In genomic region chr16:33537499-33538225, GRCm38 (mm10) we compare ENCODE assay signal across 21 mouse cellular contexts. TPM values are rescaled to one million over a fixed set of nuclear protein-coding genes. Genes with fewer than 3 reads are reported as not detected.
DNase-seq lines count a peak whose midpoint lies in the region; ATAC-seq lines count a peak whose summit lies in the region.
"Had no signal": no experiment of that assay in that cellular context is flagged by ENCODE, and none has a peak within 500 bp of the region (broad histone marks: within the 10 kb centered on the region; RNA-seq: fewer than 3 reads in every experiment).

No protein-coding gene starts in this region.

- ATAC-seq in embryonic facial prominence, embryonic 14.5 days (ENCODE audit: low read depth): peak; percentile 37; the same call in 1 of the 2 replicates
- no peak for ATAC-seq in hindbrain, embryonic 11.5 days (ENCODE audit: low FRiP score)
- peak; percentile 74 for ATAC-seq in neural tube, embryonic 13.5 days (ENCODE audit: low read depth)
- no peak for ATAC-seq in neural tube, embryonic 15.5 days (ENCODE audit: low FRiP score)

- no peaks in the 10 kb centered on the region for H3K27me3 ChIP-seq in embryonic facial prominence, embryonic 14.5 days (replicated peaks; ENCODE audit: control insufficient read depth, insufficient read depth, low read length)
- no peaks in the 10 kb centered on the region for H3K27me3 ChIP-seq in embryonic facial prominence, embryonic 10.5 days (replicated peaks; ENCODE audit: low read depth, poor library complexity, severe bottlenecking)
- H3K27me3 ChIP-seq in hindbrain, embryonic 10.5 days (ENCODE audit: insufficient read depth, poor library complexity, severe bottlenecking): no peaks in the 10 kb centered on the region
- H3K27me3 ChIP-seq in hindbrain, embryonic 11.5 days (ENCODE audit: control insufficient read depth, insufficient read depth, low read length): no peaks in the 10 kb centered on the region
- H3K27me3 ChIP-seq in neural tube, embryonic 13.5 days: no peaks in the 10 kb centered on the region
- H3K27me3 ChIP-seq in neural tube, embryonic 15.5 days (replicated peaks): no peaks in the 10 kb centered on the region
- H3K27me3 ChIP-seq: heart, embryonic 12.5 days had no signal

- WGBS in embryonic facial prominence, embryonic 14.5 days: 73% methylated on average over 21 of the region's 21 CpGs
- 89% methylated on average over 21 of the region's 21 CpGs for WGBS in embryonic facial prominence, embryonic 10.5 days
- WGBS in hindbrain, embryonic 10.5 days: 87% methylated on average over 21 of the region's 21 CpGs
- WGBS in hindbrain, embryonic 11.5 days: 88% methylated on average over 21 of the region's 21 CpGs
- WGBS in neural tube, embryonic 13.5 days: 73% methylated on average over 21 of the region's 21 CpGs
- WGBS in neural tube, embryonic 15.5 days: 61% methylated on average over 21 of the region's 21 CpGs

- H3K4me1 ChIP-seq in embryonic facial prominence, embryonic 14.5 days (ENCODE audit: control insufficient read depth, insufficient read depth, low read length): no peaks in the 10 kb centered on the region
- 0 out of 2 replicates have a peak, but pooled peaks cover 3% of the 10 kb centered on the region for H3K4me1 ChIP-seq in embryonic facial prominence, embryonic 10.5 days
- no peaks in the 10 kb centered on the region for H3K4me1 ChIP-seq in hindbrain, embryonic 10.5 days (replicated peaks)
- no peaks in the 10 kb centered on the region for H3K4me1 ChIP-seq in hindbrain, embryonic 11.5 days (replicated peaks; ENCODE audit: control insufficient read depth, insufficient read depth, low read length)
- H3K4me1 ChIP-seq in neural tube, embryonic 13.5 days (replicated peaks): peaks cover 6% of the 10 kb centered on the region; the same call in 1 of the 2 replicates
- H3K4me1 ChIP-seq in neural tube, embryonic 15.5 days: no peaks in the 10 kb centered on the region
- H3K4me1 ChIP-seq: heart, embryonic 12.5 days; megakaryocyte, embryonic 14.5 days had no signal

- no peaks in the 10 kb centered on the region for H3K9me3 ChIP-seq in embryonic facial prominence, embryonic 14.5 days (ENCODE audit: control insufficient read depth, low read length)
- H3K9me3 ChIP-seq in embryonic facial prominence, embryonic 10.5 days: no peaks in the 10 kb centered on the region
- no peaks in the 10 kb centered on the region for H3K9me3 ChIP-seq in hindbrain, embryonic 10.5 days
- H3K9me3 ChIP-seq in hindbrain, embryonic 11.5 days (ENCODE audit: control insufficient read depth, low read length): no peaks in the 10 kb centered on the region
- no peaks in the 10 kb centered on the region for H3K9me3 ChIP-seq in neural tube, embryonic 13.5 days
- no peaks in the 10 kb centered on the region for H3K9me3 ChIP-seq in neural tube, embryonic 15.5 days (replicated peaks)
- H3K9me3 ChIP-seq: G1E; heart, embryonic 12.5 days had no signal

- H3K36me3 ChIP-seq in embryonic facial prominence, embryonic 14.5 days (ENCODE audit: control insufficient read depth, insufficient read depth, low read length): no peaks in the 10 kb centered on the region
- H3K36me3 ChIP-seq in embryonic facial prominence, embryonic 10.5 days (replicated peaks): no peaks in the 10 kb centered on the region
- H3K36me3 ChIP-seq in hindbrain, embryonic 10.5 days: no peaks in the 10 kb centered on the region
- no peaks in the 10 kb centered on the region for H3K36me3 ChIP-seq in hindbrain, embryonic 11.5 days (ENCODE audit: control insufficient read depth, insufficient read depth, low read length)
- no peaks in the 10 kb centered on the region for H3K36me3 ChIP-seq in neural tube, embryonic 13.5 days
- H3K36me3 ChIP-seq in neural tube, embryonic 15.5 days: no peaks in the 10 kb centered on the region
- H3K36me3 ChIP-seq: G1E; heart, embryonic 12.5 days had no signal

- no peak overlapping the region for H3K27ac ChIP-seq in embryonic facial prominence, embryonic 14.5 days (replicated peaks; ENCODE audit: low read depth, low read length)
- no peak overlapping the region for H3K27ac ChIP-seq in embryonic facial prominence, embryonic 10.5 days (replicated peaks)
- H3K27ac ChIP-seq in hindbrain, embryonic 10.5 days: 0 out of 2 replicates have a peak overlapping the region, but pooled peaks have one; percentile 6
- no peak overlapping the region for H3K27ac ChIP-seq in hindbrain, embryonic 11.5 days (ENCODE audit: low read depth, low read length)
- H3K27ac ChIP-seq in neural tube, embryonic 13.5 days (replicated peaks): no peak overlapping the region
- H3K27ac ChIP-seq in neural tube, embryonic 15.5 days (replicated peaks): no peak overlapping the region

- DNase-seq in embryonic facial prominence, embryonic 14.5 days (ENCODE audit: low spot score): no peak
- no peak for DNase-seq in embryonic facial prominence, embryonic 10.5 days (ENCODE audit: low spot score)
- DNase-seq in hindbrain, embryonic 10.5 days (ENCODE audit: low spot score): no peak
- DNase-seq in hindbrain, embryonic 11.5 days (ENCODE audit: low spot score): no peak
- no peak for DNase-seq in lung, postnatal 4 days
- no peak for DNase-seq in T-cell, adult 2 months (ENCODE audit: low spot score)
- DNase-seq: adrenal gland, postnatal 25 days; cerebellum, adult 11-12 months; cerebellum, postnatal 36 days; heart, postnatal 4 days; kidney, adult 11 months; liver; lung, postnatal 10 days; midbrain, embryonic 14.5 days; right cerebral cortex, adult 18-20 months; thymus, postnatal 25 days had no signal

- H3K9ac ChIP-seq in embryonic facial prominence, embryonic 14.5 days (ENCODE audit: low read depth, low read length): no peak overlapping the region
- no peak overlapping the region for H3K9ac ChIP-seq in hindbrain, embryonic 11.5 days (ENCODE audit: low read depth, low read length)
- H3K9ac ChIP-seq in neural tube, embryonic 13.5 days: no peak overlapping the region
- H3K9ac ChIP-seq in neural tube, embryonic 15.5 days (replicated peaks): no peak overlapping the region
- H3K9ac ChIP-seq: heart, embryonic 12.5 days had no signal

- no peak overlapping the region for H3K4me3 ChIP-seq in embryonic facial prominence, embryonic 14.5 days (ENCODE audit: low read depth, low read length)
- H3K4me3 ChIP-seq in embryonic facial prominence, embryonic 10.5 days: no peak overlapping the region
- no peak overlapping the region for H3K4me3 ChIP-seq in hindbrain, embryonic 10.5 days
- H3K4me3 ChIP-seq in hindbrain, embryonic 11.5 days (ENCODE audit: low read depth, low read length): no peak overlapping the region
- H3K4me3 ChIP-seq in neural tube, embryonic 13.5 days: no peak overlapping the region
- H3K4me3 ChIP-seq in neural tube, embryonic 15.5 days (replicated peaks): no peak overlapping the region
- H3K4me3 ChIP-seq: heart, embryonic 12.5 days; megakaryocyte, embryonic 14.5 days had no signal

- H3K4me2 ChIP-seq in embryonic facial prominence, embryonic 14.5 days (ENCODE audit: low read depth, low read length): no peak overlapping the region
- no peak overlapping the region for H3K4me2 ChIP-seq in hindbrain, embryonic 11.5 days (replicated peaks; ENCODE audit: low read depth, low read length)
- H3K4me2 ChIP-seq in neural tube, embryonic 13.5 days: no peak overlapping the region
- H3K4me2 ChIP-seq in neural tube, embryonic 15.5 days: no peak overlapping the region
- H3K4me2 ChIP-seq: heart, embryonic 12.5 days had no signal

RNA-seq across cellular contexts. Expression of gene Slc12a8, which starts 20.5 kb away (rescaled TPM):
- 0.68 and 1.0 TPM in 2 replicates for polyA plus RNA-seq in embryonic facial prominence, embryonic 14.5 days (2014; fragmentation: Nextera tagmentation; extraction: Ambion mirVana)
- polyA plus RNA-seq in embryonic facial prominence, embryonic 10.5 days (2016; fragmentation: Nextera tagmentation; extraction: Ambion mirVana): 0.50 and 0.79 TPM in 2 replicates
- 0.81 and 0.96 TPM in 2 replicates for polyA plus RNA-seq in hindbrain, embryonic 10.5 days (2016; fragmentation: Nextera tagmentation; extraction: Ambion mirVana)
- polyA plus RNA-seq in hindbrain, embryonic 11.5 days (2014; fragmentation: Nextera tagmentation; extraction: Ambion mirVana): 0.99 and 1.2 TPM in 2 replicates
- polyA plus RNA-seq in neural tube, embryonic 13.5 days (2015; fragmentation: Nextera tagmentation; extraction: Ambion mirVana): 0.23 and 0.53 TPM in 2 replicates
- polyA plus RNA-seq in neural tube, embryonic 15.5 days (2015; fragmentation: Nextera tagmentation; extraction: Ambion mirVana): 0.72 and 0.97 TPM in 2 replicates
- polyA plus RNA-seq: G1E had no signal

Comparison
In these comparisons a context has a peak if more than half of its experiments do, and no peak if none do; other contexts are left out.
1. ATAC-seq: peak in embryonic facial prominence, embryonic 14.5 days (single experiment) and neural tube, embryonic 13.5 days (single experiment); none in hindbrain, embryonic 11.5 days (single experiment) and neural tube, embryonic 15.5 days (single experiment).